Mouse (Mus musculus) lung, embryonic 15.5 days (tissue): ENCODE data around the gene Tm4sf4. TPM values are rescaled to one million over a fixed set of nuclear protein-coding genes. Genes with fewer than 3 reads are reported as not detected.

Experiments used
- ATAC-seq: fragments of 200-750 bp; cut with Nextera tagmentation; 2 replicates; pipeline ENCODE4 v1.8.0; 2017; ENCODE audit warnings: moderate number of reproducible peaks, borderline replicate concordance; ENCODE audit not compliant: low FRiP score, low TSS enrichment; ENCODE audit errors: extremely low read depth
- H3K27ac ChIP-seq: fragments of 300-500 bp; sonication (generic); 2 replicates; pipeline ENCODE4 v1.5.1; 2015; ENCODE audit warnings: moderate library complexity, mild to moderate bottlenecking, inconsistent platforms
- H3K27me3 ChIP-seq: fragments of 300-500 bp; sonication (generic); 2 replicates; pipeline ENCODE4 v1.6.1; 2015; ENCODE audit warnings: inconsistent platforms
- H3K36me3 ChIP-seq: fragments of 300-500 bp; sonication (generic); 2 replicates; pipeline ENCODE4 v1.6.1; 2015; ENCODE audit warnings: inconsistent platforms
- H3K4me1 ChIP-seq: fragments of 300-500 bp; sonication (generic); 2 replicates; pipeline ENCODE4 v1.6.1; 2015; ENCODE audit warnings: inconsistent platforms
- H3K4me2 ChIP-seq: fragments of 300-500 bp; sonication (generic); 2 replicates; pipeline ENCODE4 v1.6.1; 2015; ENCODE audit warnings: inconsistent platforms, mild to moderate bottlenecking, moderate library complexity
- H3K4me3 ChIP-seq: fragments of 300-500 bp; sonication (generic); 2 replicates; pipeline ENCODE4 v1.5.1; 2015; ENCODE audit warnings: mild to moderate bottlenecking, inconsistent platforms
- H3K9ac ChIP-seq: fragments of 300-500 bp; sonication (generic); 2 replicates; pipeline ENCODE4 v1.6.1; 2015; ENCODE audit warnings: inconsistent platforms
- H3K9me3 ChIP-seq: fragments of 300-500 bp; sonication (generic); 2 replicates; pipeline ENCODE4 v1.6.1; 2016; ENCODE audit warnings: inconsistent platforms
- WGBS: fragments of 180-500 bp; shearing (Covaris S2); methylation state at CpG from one replicate; pipeline ENCODE4 v1.1.7; 2015; 5-methylcytosine and 5-hydroxymethylcytosine counted together
- polyA plus RNA-seq: library from polyadenylated mRNA; unstranded; fragments of >200 nt; fragmentation: Nextera tagmentation; extraction: Ambion mirVana; gene quantifications from 2 replicates; pipeline ENCODE4 v1.2.1, GENCODE M21; 2015

The Tm4sf4 gene
- polyA plus RNA-seq, 1 experiment from 2014 or later: 0.41 TPM

- Histone ChIP-seq H3K4me3 (no peak overlapping the region), H3K4me2 (no peak overlapping the region), H3K27ac (no peak overlapping the region), H3K9ac (no peak overlapping the region), H3K36me3 (no peaks in the 10 kb centered on the region), H3K27me3 (no peaks in the 10 kb centered on the region), H3K9me3 (no peaks in the 10 kb centered on the region), H3K4me1 (peaks cover 5% of the 10 kb centered on the region)
- no peak for ATAC-seq
- WGBS: 36% methylated on average over 3 of the region's 3 CpGs
Measured at GRCm38 (mm10) chr3:57440956-57441355, 15.8 kb downstream of the Tm4sf4 start.

- H3K4me1 ChIP-seq: peaks cover 20% of the 10 kb centered on the region
- H3K4me3 ChIP-seq: no peak overlapping the region
- H3K4me2 ChIP-seq: no peak overlapping the region
- 28% methylated on average over 3 of the region's 3 CpGs for WGBS
- H3K9ac ChIP-seq: no peak overlapping the region
- no peaks in the 10 kb centered on the region for H3K27me3 ChIP-seq
- H3K27ac ChIP-seq: peak overlapping the region; percentile 48; the same call in 1 of the 2 replicates
- H3K9me3 ChIP-seq: no peaks in the 10 kb centered on the region
- no peaks in the 10 kb centered on the region for H3K36me3 ChIP-seq
- peak; percentile 85 for ATAC-seq
Measured at GRCm38 (mm10) chr3:57445706-57446105, 20.6 kb downstream of the Tm4sf4 start.

- Histone ChIP-seq H3K27ac (no peak overlapping the region), H3K27me3 (no peaks in the 10 kb centered on the region), H3K9me3 (no peaks in the 10 kb centered on the region), H3K4me1 (peaks cover 20% of the 10 kb centered on the region), H3K4me2 (no peak overlapping the region), H3K9ac (no peak overlapping the region), H3K4me3 (no peak overlapping the region), H3K36me3 (no peaks in the 10 kb centered on the region)
- WGBS: 23% methylated on average over 1 of the region's 1 CpGs
- no peak for ATAC-seq
Measured at GRCm38 (mm10) chr3:57447889-57448288, 22.8 kb downstream of the Tm4sf4 start.

GRCm38 (mm10) chr3:57448445-57448844 is 23.3 kb downstream of the Tm4sf4 start:
- ATAC-seq: no peak

GRCm38 (mm10) chr3:57458652-57459051 is 33.5 kb downstream of the Tm4sf4 start:
- WGBS: 45% methylated on average over 11 of the region's 11 CpGs
- H3K4me2 ChIP-seq: no peak overlapping the region
- H3K4me1 ChIP-seq: peaks cover 16% of the 10 kb centered on the region
- no peak for ATAC-seq
- 0 out of 2 replicates have a peak overlapping the region, but pooled peaks have one; percentile 2 for H3K27ac ChIP-seq
- H3K36me3 ChIP-seq: peaks cover 21% of the 10 kb centered on the region
- no peaks in the 10 kb centered on the region for H3K27me3 ChIP-seq
- H3K9ac ChIP-seq: no peak overlapping the region
- no peaks in the 10 kb centered on the region for H3K9me3 ChIP-seq
- H3K4me3 ChIP-seq: no peak overlapping the region

More at GRCm38 (mm10) chr3:57448445-57448844, 23.3 kb downstream of the Tm4sf4 start:
- Histone ChIP-seq H3K36me3 (no peaks in the 10 kb centered on the region), H3K27ac (no peak overlapping the region), H3K27me3 (no peaks in the 10 kb centered on the region), H3K4me3 (no peak overlapping the region), H3K4me1 (peaks cover 20% of the 10 kb centered on the region), H3K9ac (no peak overlapping the region), H3K9me3 (no peaks in the 10 kb centered on the region), H3K4me2 (no peak overlapping the region)
- 27% methylated on average over 5 of the region's 5 CpGs for WGBS

GRCm38 (mm10) chr3:57463302-57463701 is 38.2 kb downstream of the Tm4sf4 start:
- peak; percentile 94 for ATAC-seq
- 60% methylated on average over 4 of the region's 4 CpGs for WGBS
- H3K27me3 ChIP-seq: no peaks in the 10 kb centered on the region
- H3K36me3 ChIP-seq: peaks cover 18% of the 10 kb centered on the region
- no peak overlapping the region for H3K4me3 ChIP-seq
- no peaks in the 10 kb centered on the region for H3K9me3 ChIP-seq
- no peak overlapping the region for H3K9ac ChIP-seq
- H3K4me2 ChIP-seq: no peak overlapping the region
- peaks cover 16% of the 10 kb centered on the region for H3K4me1 ChIP-seq
- H3K27ac ChIP-seq: peak overlapping the region; percentile 72

- H3K4me1 ChIP-seq: peaks cover 32% of the 10 kb centered on the region
- WGBS: 41% methylated on average over 3 of the region's 3 CpGs
- H3K27ac ChIP-seq: no peak overlapping the region
- ATAC-seq: no peak
- no peak overlapping the region for H3K9ac ChIP-seq
- H3K9me3 ChIP-seq: no peaks in the 10 kb centered on the region
- no peak overlapping the region for H3K4me2 ChIP-seq
- H3K36me3 ChIP-seq: peaks cover 9% of the 10 kb centered on the region; the same call in 1 of the 2 replicates
- no peak overlapping the region for H3K4me3 ChIP-seq
- H3K27me3 ChIP-seq: no peaks in the 10 kb centered on the region
Measured at GRCm38 (mm10) chr3:57466289-57466688, 41.2 kb downstream of the Tm4sf4 start.

- H3K27me3 ChIP-seq: no peaks in the 10 kb centered on the region
- H3K9ac ChIP-seq: no peak overlapping the region
- H3K36me3 ChIP-seq: no peaks in the 10 kb centered on the region
- H3K27ac ChIP-seq: no peak overlapping the region
- H3K4me1 ChIP-seq: peaks cover 41% of the 10 kb centered on the region
- no peak for ATAC-seq
- no peak overlapping the region for H3K4me3 ChIP-seq
- no peak overlapping the region for H3K4me2 ChIP-seq
- H3K9me3 ChIP-seq: no peaks in the 10 kb centered on the region
- WGBS: 84% methylated on average over 3 of the region's 3 CpGs
Measured at GRCm38 (mm10) chr3:57469325-57469724, 44.2 kb downstream of the Tm4sf4 start.

- Histone ChIP-seq H3K27ac (peak overlapping the region; percentile 86), H3K4me1 (peaks cover 41% of the 10 kb centered on the region), H3K4me2 (peak overlapping the region; percentile 37), H3K27me3 (no peaks in the 10 kb centered on the region), H3K4me3 (no peak overlapping the region), H3K36me3 (no peaks in the 10 kb centered on the region), H3K9me3 (no peaks in the 10 kb centered on the region), H3K9ac (no peak overlapping the region)
- peak; percentile 47; the same call in 1 of the 2 replicates for ATAC-seq
- WGBS: 4% methylated on average over 5 of the region's 5 CpGs
Measured at GRCm38 (mm10) chr3:57470326-57470725, 45.2 kb downstream of the Tm4sf4 start.

GRCm38 (mm10) chr3:57470981-57471601 is 46.0 kb downstream of the Tm4sf4 start:
- Histone ChIP-seq H3K9ac (no peak overlapping the region), H3K27ac (peak overlapping the region; percentile 86), H3K4me1 (peaks cover 41% of the 10 kb centered on the region), H3K36me3 (no peaks in the 10 kb centered on the region), H3K9me3 (no peaks in the 10 kb centered on the region), H3K4me3 (no peak overlapping the region), H3K4me2 (peak overlapping the region; percentile 37), H3K27me3 (no peaks in the 10 kb centered on the region)
- 9% methylated on average over 15 of the region's 15 CpGs for WGBS
- ATAC-seq: peak; percentile 56; the same call in 1 of the 2 replicates

- peaks cover 36% of the 10 kb centered on the region for H3K4me1 ChIP-seq
- no peak for ATAC-seq
- no peaks in the 10 kb centered on the region for H3K27me3 ChIP-seq
- H3K4me3 ChIP-seq: no peak overlapping the region
- H3K9ac ChIP-seq: no peak overlapping the region
- 45% methylated on average over 4 of the region's 4 CpGs for WGBS
- H3K36me3 ChIP-seq: peaks cover 8% of the 10 kb centered on the region; the same call in 1 of the 2 replicates
- H3K27ac ChIP-seq: peak overlapping the region; percentile 86
- no peaks in the 10 kb centered on the region for H3K9me3 ChIP-seq
- no peak overlapping the region for H3K4me2 ChIP-seq
Measured at GRCm38 (mm10) chr3:57472407-57472806, 47.3 kb downstream of the Tm4sf4 start.

GRCm38 (mm10) chr3:57474421-57474820 is 49.3 kb downstream of the Tm4sf4 start:
- no peak overlapping the region for H3K9ac ChIP-seq
- 89% methylated on average over 8 of the region's 8 CpGs for WGBS
- peaks cover 32% of the 10 kb centered on the region for H3K4me1 ChIP-seq
- no peak overlapping the region for H3K4me3 ChIP-seq
- no peaks in the 10 kb centered on the region for H3K27me3 ChIP-seq
- H3K4me2 ChIP-seq: no peak overlapping the region
- no peaks in the 10 kb centered on the region for H3K9me3 ChIP-seq
- ATAC-seq: no peak
- no peak overlapping the region for H3K27ac ChIP-seq
- H3K36me3 ChIP-seq: peaks cover 8% of the 10 kb centered on the region; the same call in 1 of the 2 replicates
